Mouse (Mus musculus): ENCODE measurements at regions not wholly inside any gene's neighbourhood (a gene's known extent, or its start where the extent isn't known, plus 50 kb on each side); places are given as distances from the start of the nearest gene placed in this dataset.
A peak's percentile ranks its signal among the peaks of the same experiment; 100 is the strongest.

GRCm38 (mm10) chr13:97678991-97679390, 81.4 kb downstream of the Gm10260 start:
- DNase-seq (ENCODE audit: low read depth) = no peak
- TF ChIP-seq POLR2A (IDR thresholded peaks at IDR 0.05; ENCODE audit: borderline replicate concordance, extremely low read depth, insufficient read depth, insufficient read length, poor library complexity, severe bottlenecking) (no peak), CTCF (IDR thresholded peaks at IDR 0.05; ENCODE audit: borderline replicate concordance, extremely low read depth, insufficient read depth, insufficient read length) (no peak)

GRCm38 (mm10) chr13:97676536-97677048, 83.8 kb downstream of the Gm10260 start:
- peak; percentile 71 for DNase-seq (ENCODE audit: low read depth)
- no peak for TF ChIP-seq POLR2A (IDR thresholded peaks at IDR 0.05; ENCODE audit: borderline replicate concordance, extremely low read depth, insufficient read depth, insufficient read length, poor library complexity, severe bottlenecking)
- no peak for TF ChIP-seq CTCF (IDR thresholded peaks at IDR 0.05; ENCODE audit: borderline replicate concordance, extremely low read depth, insufficient read depth, insufficient read length)

GRCm38 (mm10) chr13:97673107-97673506, 87.3 kb downstream of the Gm10260 start:
- DNase-seq (ENCODE audit: low read depth) = no peak
- TF ChIP-seq POLR2A (IDR thresholded peaks at IDR 0.05; ENCODE audit: borderline replicate concordance, extremely low read depth, insufficient read depth, insufficient read length, poor library complexity, severe bottlenecking) = no peak
- TF ChIP-seq CTCF (IDR thresholded peaks at IDR 0.05; ENCODE audit: borderline replicate concordance, extremely low read depth, insufficient read depth, insufficient read length) = no peak

- DNase-seq (ENCODE audit: low read depth) = peak; percentile 65
- TF ChIP-seq CTCF (IDR thresholded peaks at IDR 0.05; ENCODE audit: borderline replicate concordance, extremely low read depth, insufficient read depth, insufficient read length) = no peak
- no peak for TF ChIP-seq POLR2A (IDR thresholded peaks at IDR 0.05; ENCODE audit: borderline replicate concordance, extremely low read depth, insufficient read depth, insufficient read length, poor library complexity, severe bottlenecking)
Measured at GRCm38 (mm10) chr13:97672038-97672675, 88.3 kb downstream of the Gm10260 start.

- no peak for TF ChIP-seq POLR2A (IDR thresholded peaks at IDR 0.05; ENCODE audit: borderline replicate concordance, extremely low read depth, insufficient read depth, insufficient read length, poor library complexity, severe bottlenecking)
- peak; percentile 58 for DNase-seq (ENCODE audit: low read depth)
Measured at GRCm38 (mm10) chr13:97669366-97669765, 91.1 kb downstream of the Gm10260 start.

- TF ChIP-seq CTCF (IDR thresholded peaks at IDR 0.05; ENCODE audit: borderline replicate concordance, extremely low read depth, insufficient read depth, insufficient read length) (no peak), POLR2A (IDR thresholded peaks at IDR 0.05; ENCODE audit: borderline replicate concordance, extremely low read depth, insufficient read depth, insufficient read length, poor library complexity, severe bottlenecking) (no peak)
- peak; percentile 90 for DNase-seq (ENCODE audit: low read depth)
Measured at GRCm38 (mm10) chr13:97668910-97669309, 91.5 kb downstream of the Gm10260 start.

- TF ChIP-seq POLR2A (IDR thresholded peaks at IDR 0.05; ENCODE audit: borderline replicate concordance, extremely low read depth, insufficient read depth, insufficient read length, poor library complexity, severe bottlenecking) (no peak), CTCF (IDR thresholded peaks at IDR 0.05; ENCODE audit: borderline replicate concordance, extremely low read depth, insufficient read depth, insufficient read length) (no peak)
- DNase-seq (ENCODE audit: low read depth) = no peak
Measured at GRCm38 (mm10) chr13:97667313-97667712, 93.1 kb downstream of the Gm10260 start.

- no peak for DNase-seq (ENCODE audit: low read depth)
- TF ChIP-seq POLR2A (IDR thresholded peaks at IDR 0.05; ENCODE audit: borderline replicate concordance, extremely low read depth, insufficient read depth, insufficient read length, poor library complexity, severe bottlenecking) (no peak), CTCF (IDR thresholded peaks at IDR 0.05; ENCODE audit: borderline replicate concordance, extremely low read depth, insufficient read depth, insufficient read length) (no peak)
Measured at GRCm38 (mm10) chr13:97666761-97667160, 93.7 kb downstream of the Gm10260 start.

GRCm38 (mm10) chr13:97665226-97665625, 95.2 kb downstream of the Gm10260 start:
- DNase-seq (ENCODE audit: low read depth) = peak; percentile 71
- TF ChIP-seq CTCF (IDR thresholded peaks at IDR 0.05; ENCODE audit: borderline replicate concordance, extremely low read depth, insufficient read depth, insufficient read length) (no peak), POLR2A (IDR thresholded peaks at IDR 0.05; ENCODE audit: borderline replicate concordance, extremely low read depth, insufficient read depth, insufficient read length, poor library complexity, severe bottlenecking) (no peak)

GRCm38 (mm10) chr13:97662741-97663140, 97.7 kb downstream of the Gm10260 start:
- peak; percentile 74 for DNase-seq (ENCODE audit: low read depth)
- TF ChIP-seq CTCF (IDR thresholded peaks at IDR 0.05; ENCODE audit: borderline replicate concordance, extremely low read depth, insufficient read depth, insufficient read length) = no peak
- no peak for TF ChIP-seq POLR2A (IDR thresholded peaks at IDR 0.05; ENCODE audit: borderline replicate concordance, extremely low read depth, insufficient read depth, insufficient read length, poor library complexity, severe bottlenecking)

GRCm38 (mm10) chr13:97656618-97657017, 103.8 kb downstream of the Gm10260 start:
- no peak for DNase-seq (ENCODE audit: low read depth)
- TF ChIP-seq POLR2A (IDR thresholded peaks at IDR 0.05; ENCODE audit: borderline replicate concordance, extremely low read depth, insufficient read depth, insufficient read length, poor library complexity, severe bottlenecking) (no peak), CTCF (IDR thresholded peaks at IDR 0.05; ENCODE audit: borderline replicate concordance, extremely low read depth, insufficient read depth, insufficient read length) (no peak)

- no peak for TF ChIP-seq POLR2A (IDR thresholded peaks at IDR 0.05; ENCODE audit: borderline replicate concordance, extremely low read depth, insufficient read depth, insufficient read length, poor library complexity, severe bottlenecking)
- no peak for TF ChIP-seq CTCF (IDR thresholded peaks at IDR 0.05; ENCODE audit: borderline replicate concordance, extremely low read depth, insufficient read depth, insufficient read length)
- DNase-seq (ENCODE audit: low read depth) = no peak
Measured at GRCm38 (mm10) chr13:97652279-97652678, 108.2 kb downstream of the Gm10260 start.
